Mouse (Mus musculus) activated CD4-positive, CD25-positive, alpha-beta regulatory T cell, adult 4 months (primary cell): ENCODE data around the gene Rab10. TPM values are rescaled to one million over a fixed set of nuclear protein-coding genes. Genes with fewer than 3 reads are reported as not detected.

Source experiments
- ATAC-seq: one replicate; pipeline ENCODE4 v1.8.0; 2017
- polyA plus RNA-seq, 2 experiments: library from polyadenylated mRNA; unstranded; fragments of 100-300 nt; shearing (Covaris generic); gene quantifications; one replicate each; pipeline ENCODE4 v1.2.1; 2017

Gene Rab10
- polyA plus RNA-seq, 2 experiments from 2014 or later, result 51.4 to 65.5 TPM

GRCm38 (mm10) chr12:3291849-3292248 is 17.9 kb downstream of the Rab10 start:
- no peak for ATAC-seq

DNA sequence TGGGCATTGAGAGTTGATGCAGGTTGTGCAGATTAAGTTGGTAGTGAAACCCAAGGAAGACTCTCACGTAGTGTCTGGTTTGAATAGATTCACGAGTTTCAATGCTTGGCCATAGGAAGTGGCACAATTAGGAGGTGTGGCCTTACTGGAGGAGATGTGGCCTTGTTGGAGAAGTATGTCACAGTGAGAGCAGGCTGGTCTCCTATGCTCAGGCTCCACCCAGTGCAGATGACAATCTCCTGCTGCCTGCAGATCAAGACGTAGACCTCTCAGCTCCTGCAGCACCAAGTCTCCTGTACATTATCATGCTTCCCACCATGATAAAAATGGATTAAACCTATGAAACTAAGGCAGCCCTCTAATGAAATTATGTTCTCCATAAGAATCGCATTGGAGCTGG is 18.7 kb downstream of the Rab10 start:
- ATAC-seq, result no peak

GRCm38 (mm10) chr12:3288440-3288839 is 21.3 kb downstream of the Rab10 start:
- ATAC-seq, result no peak

GRCm38 (mm10) chr12:3285919-3286318 is 23.9 kb downstream of the Rab10 start:
- ATAC-seq, result no peak

GRCm38 (mm10) chr12:3285377-3285776 is 24.4 kb downstream of the Rab10 start:
- ATAC-seq, result no peak

DNA sequence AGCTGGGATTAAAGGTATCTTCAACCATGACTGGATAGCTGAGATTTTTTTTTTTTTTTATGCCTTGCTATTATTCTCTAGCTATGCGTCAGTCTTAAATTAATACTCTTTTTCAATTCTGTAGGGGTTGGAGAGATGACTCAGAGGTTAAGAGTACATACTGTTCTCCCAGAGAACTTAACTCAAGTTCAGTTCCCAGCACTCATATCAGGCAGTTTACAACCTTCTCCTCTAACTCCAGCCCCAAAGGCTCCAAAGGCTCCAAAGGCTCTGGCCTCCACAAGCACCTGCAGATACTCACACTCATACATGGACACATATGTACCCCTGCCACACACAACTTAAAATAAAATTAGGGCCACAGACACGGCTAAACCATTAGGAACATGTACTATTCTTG is 25.3 kb downstream of the Rab10 start:
- no peak for ATAC-seq

- ATAC-seq, result no peak
These were observed 25.8 kb downstream of the Rab10 start for GRCm38 (mm10) chr12:3283829-3284440.

DNA sequence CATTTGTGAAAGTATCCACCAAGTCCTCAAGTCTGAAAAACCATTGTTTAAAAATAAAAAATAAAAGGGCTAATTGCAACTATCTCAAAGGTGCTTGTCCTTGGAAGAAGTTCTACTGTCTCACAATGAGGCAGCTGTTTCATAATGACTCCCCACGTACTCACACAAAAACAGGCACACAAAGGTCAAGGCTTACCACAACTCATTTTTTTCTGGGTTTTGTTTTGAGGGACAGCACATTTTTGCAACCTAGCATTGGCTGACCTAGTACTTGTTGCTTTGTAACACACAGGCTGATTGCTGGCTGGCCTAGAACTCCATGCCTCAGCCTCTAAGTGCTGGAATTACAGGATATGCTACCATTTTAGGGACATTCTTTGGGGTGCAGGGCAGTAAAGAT is 26.8 kb downstream of the Rab10 start:
- peak; percentile 21 for ATAC-seq

DNA sequence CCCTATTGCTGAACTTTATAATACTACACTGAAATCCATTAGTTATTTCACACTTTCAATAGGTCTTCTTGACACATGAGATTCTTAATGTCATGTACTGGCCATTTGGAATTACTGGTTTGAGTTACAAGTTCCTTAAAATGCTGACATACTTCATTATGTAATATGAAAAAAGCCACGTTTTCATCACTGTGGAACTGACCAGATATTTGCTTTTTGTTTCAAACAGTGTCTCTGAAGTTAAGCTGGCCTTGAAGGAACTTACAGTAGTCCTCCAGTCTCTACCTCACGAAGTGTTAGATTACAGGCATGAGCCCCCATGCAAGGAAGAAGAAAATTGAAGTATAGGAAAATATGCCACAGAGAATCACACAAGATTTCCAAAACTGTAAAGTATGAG is 27.2 kb downstream of the Rab10 start:
- no peak for ATAC-seq

GRCm38 (mm10) chr12:3278880-3279339 is 30.9 kb downstream of the Rab10 start:
- peak; percentile 22 for ATAC-seq

- ATAC-seq, result no peak
These were observed 39.0 kb downstream of the Rab10 start for GRCm38 (mm10) chr12:3270818-3271217.

DNA sequence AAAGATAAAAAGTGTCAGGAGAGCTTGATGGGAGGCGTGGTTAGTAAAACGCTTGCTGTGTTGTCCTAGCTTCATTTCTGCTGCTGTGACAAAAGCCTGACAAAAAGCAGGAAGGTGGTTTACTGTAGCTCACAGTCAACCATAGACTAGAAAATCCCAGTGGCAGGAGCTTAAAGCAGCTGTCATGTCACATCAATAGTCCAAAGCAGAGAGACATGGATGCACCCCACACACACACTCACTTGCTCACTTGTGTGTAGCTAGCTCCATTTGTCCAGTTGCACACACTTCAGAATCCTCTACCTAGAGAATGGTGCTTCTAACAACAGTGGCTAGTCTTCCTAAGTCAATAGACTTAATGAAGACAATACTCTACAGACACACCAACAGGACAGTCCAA is 42.4 kb downstream of the Rab10 start:
- ATAC-seq, result no peak

DNA sequence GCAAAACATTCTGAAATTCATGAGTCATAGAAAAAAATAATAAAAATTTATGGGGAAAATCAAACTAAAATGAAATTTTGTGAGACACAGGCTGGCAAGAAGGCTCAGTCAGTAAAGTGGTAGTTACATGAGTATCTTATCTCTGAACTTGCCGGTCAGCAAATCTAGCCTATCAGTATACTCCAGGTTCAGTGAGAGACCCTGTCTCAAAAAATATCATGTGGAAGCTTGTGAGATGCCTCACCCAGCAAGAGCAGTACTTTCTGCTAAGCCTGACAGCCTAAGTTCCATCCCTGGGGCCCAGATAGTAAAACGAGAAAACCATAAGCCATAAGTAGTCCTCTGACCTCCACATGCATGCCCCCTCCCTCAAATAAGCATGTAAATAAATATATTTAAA is 44.6 kb downstream of the Rab10 start:
- ATAC-seq, result no peak

DNA sequence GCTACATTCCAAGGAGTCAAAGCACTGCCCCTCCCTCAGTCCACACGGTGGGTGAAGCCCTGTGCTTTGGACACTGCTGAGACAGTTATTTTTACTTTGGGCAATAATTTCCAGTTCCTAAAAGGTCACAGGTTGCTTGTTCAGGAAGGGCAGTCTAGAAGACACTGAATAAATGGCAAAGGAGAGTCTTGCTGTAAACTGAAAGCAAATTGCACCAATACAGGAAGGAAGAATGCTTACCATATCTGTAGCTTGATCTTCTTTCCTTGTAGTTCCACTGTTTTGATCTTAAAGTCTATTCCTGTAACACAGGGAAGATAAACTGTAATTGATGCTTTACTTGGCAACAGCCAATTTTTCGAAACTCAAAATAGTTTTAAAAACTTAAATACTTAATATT is 45.3 kb downstream of the Rab10 start:
- ATAC-seq, result peak; percentile 77

DNA sequence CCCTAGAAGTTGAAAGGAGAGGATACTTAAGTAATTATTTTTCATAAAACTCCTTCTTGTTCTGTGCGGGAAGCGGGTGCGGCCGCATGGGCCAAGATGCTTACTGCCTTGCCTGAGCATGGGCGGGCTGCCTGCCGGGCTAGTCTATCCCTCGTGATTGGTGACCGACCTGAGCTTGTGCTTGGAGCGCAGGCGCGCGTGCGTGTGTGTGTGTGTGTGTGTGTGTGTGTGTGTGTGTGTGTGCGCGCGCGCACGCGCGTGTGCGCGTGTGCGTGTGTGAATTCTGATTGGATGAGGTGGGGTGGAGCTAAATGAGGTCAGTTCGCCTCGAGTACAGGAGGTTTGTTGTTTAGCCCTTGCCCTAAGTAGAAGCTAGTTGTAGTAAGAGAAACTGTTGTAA is 48.2 kb downstream of the Rab10 start:
- ATAC-seq, result no peak

DNA sequence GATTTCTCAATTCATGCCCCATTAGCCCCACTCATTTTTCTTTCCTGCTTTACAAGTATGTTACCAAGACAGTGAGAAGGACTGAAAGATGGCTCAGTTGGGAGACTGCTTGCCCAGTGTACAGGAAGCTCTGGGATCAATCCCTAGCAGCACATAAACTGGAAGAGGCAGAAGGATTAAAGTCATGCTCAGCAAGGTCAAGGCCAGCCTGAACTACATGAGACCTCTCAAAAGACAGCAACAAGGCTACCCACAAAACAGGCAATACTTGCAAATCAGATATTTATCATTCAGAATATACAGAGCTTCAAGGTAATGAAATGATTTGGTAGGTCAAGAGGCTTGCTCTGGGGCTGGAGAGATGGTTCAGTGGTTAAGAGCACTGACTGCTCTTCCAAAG is 53.8 kb downstream of the Rab10 start:
- ATAC-seq, result no peak

GRCm38 (mm10) chr12:3255435-3255834 is 54.3 kb downstream of the Rab10 start:
- no peak for ATAC-seq

GRCm38 (mm10) chr12:3253591-3253990 is 56.2 kb downstream of the Rab10 start:
- ATAC-seq, result no peak

- no peak for ATAC-seq
These were observed 63.7 kb downstream of the Rab10 start for GRCm38 (mm10) chr12:3246091-3246490.

DNA sequence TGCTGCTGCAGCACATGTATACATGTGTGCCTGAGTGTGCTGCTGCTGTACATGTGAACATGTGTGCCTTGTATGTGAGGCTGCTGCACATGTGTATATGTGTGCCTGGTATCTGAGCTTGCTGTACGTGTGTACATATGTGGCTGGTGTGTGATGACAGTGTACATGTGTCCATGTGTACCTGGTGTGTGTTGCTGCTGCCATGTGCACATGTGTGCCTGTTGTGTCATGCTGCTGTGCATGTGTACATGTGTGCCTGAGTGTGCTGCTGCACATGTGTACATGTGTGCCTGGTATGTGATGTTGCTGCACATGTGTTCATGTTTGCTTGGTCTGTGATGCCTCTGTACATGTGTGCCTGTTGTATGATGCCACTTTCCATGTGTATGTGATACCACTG is 70.2 kb downstream of the Rab10 start:
- ATAC-seq, result no peak

DNA sequence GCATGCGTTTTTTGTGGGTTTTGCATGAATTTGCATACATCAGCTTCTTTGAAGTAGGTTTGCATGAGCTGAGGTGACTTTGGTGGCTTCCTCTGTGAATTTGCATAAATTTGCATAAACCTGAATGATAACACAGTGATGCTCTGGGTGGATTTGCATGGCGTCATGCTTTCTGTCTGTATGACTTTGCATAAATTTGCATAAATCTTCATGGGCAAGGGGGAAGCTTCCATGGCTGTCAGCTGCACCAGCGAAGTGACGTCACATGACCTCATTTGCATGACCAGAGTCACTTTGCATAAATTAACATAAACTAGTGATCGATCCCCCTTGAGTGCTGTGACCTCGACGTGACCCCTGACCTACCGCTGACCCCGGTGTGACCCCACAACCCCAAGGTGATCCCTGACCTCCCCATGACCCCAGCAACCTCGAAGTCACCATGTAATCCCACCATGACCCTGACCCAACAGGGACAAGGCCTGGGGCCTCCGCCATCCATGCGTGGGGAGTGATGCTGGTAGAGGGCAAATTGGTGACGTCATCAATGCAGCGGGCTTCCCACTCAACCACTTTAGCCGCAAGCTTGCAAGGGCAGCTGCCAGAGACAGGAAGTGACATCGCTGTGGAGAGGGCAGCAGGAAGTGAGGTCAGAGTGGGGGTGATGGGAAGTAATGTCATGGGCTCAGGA is 71.3 kb downstream of the Rab10 start:
- no peak for ATAC-seq

DNA sequence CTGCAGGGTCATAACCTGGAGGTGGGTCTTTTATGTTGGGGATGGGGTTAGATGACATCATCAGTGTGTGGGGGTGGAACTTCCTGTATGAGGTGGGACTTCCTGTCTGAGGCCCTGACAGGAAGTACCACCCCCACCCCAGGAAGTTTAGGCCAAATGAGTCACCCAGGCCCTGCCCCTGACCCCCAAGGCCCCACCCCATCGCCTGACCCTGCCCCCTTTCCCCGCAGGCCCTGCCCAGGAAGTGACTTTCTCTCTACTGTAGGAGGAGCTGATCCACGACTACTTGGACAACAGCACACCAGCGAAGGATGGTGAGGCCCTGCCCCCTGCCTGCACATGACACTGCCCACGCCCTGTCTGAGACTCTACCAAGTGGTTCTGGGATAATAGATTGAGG is 72.0 kb downstream of the Rab10 start:
- no peak for ATAC-seq

GRCm38 (mm10) chr12:3236831-3237681 is 72.7 kb downstream of the Rab10 start:
- ATAC-seq, result no peak
